In genomic region chr13:75368249-75368800, GRCm38 (mm10) we compare ENCODE assay signal across 22 mouse cellular contexts.
DNase-seq lines count a peak whose midpoint lies in the region; ATAC-seq and TF ChIP-seq lines count a peak whose summit lies in the region.
"Had no signal": no experiment of that assay in that cellular context is flagged by ENCODE, and none has a peak within 500 bp of the region (broad histone marks: within the 10 kb centered on the region; RNA-seq: fewer than 3 reads in every experiment).

No protein-coding gene starts in this region.

- TF ChIP-seq RAD21 in CH12.LX (IDR thresholded peaks at IDR 0.05; ENCODE audit: low read depth, low read length) (no peak), MEL (IDR thresholded peaks at IDR 0.05; ENCODE audit: low read depth, low read length) (no peak)

- TF ChIP-seq EP300 in CH12.LX (IDR thresholded peaks at IDR 0.05; ENCODE audit: low read length) (no peak), MEL (IDR thresholded peaks at IDR 0.05; ENCODE audit: low read depth in 1 of 2, low read length in 2 of 2) (no peak)

- no peaks in the 10 kb centered on the region for H3K4me1 ChIP-seq in CH12.LX (ENCODE audit: control insufficient read depth in 1 of 2, insufficient read depth in 2 of 2)
- H3K4me1 ChIP-seq in ES-E14 (ENCODE audit: control insufficient read depth in 2 of 2, insufficient read depth in 2 of 2, low read length in 2 of 2, poor library complexity in 1 of 2): peaks cover 0 to 3% of the 10 kb centered on the region in 2 experiments; a peak in 2 of 4 replicates
- H3K4me1 ChIP-seq in MEL (ENCODE audit: control insufficient read depth in 1 of 2, insufficient read depth in 2 of 2, low read length in 2 of 2): peaks cover 0 to 19% of the 10 kb centered on the region in 2 experiments; a peak in 3 of 4 replicates
- no peaks in the 10 kb centered on the region for H3K4me1 ChIP-seq in forebrain, embryonic 10.5 days
- H3K4me1 ChIP-seq in intestine, postnatal 0 days (replicated peaks; ENCODE audit: control insufficient read depth, insufficient read depth, low read length): no peaks in the 10 kb centered on the region
- H3K4me1 ChIP-seq: embryonic facial prominence, embryonic 10.5 days; embryonic facial prominence, embryonic 12.5 days; forebrain, embryonic 12.5 days had no signal

- no peak for ATAC-seq in intestine, postnatal 0 days
- ATAC-seq: CD4-positive, CD25-positive, alpha-beta regulatory T cell, adult 4 months; forebrain, embryonic 14.5 days; forebrain, embryonic 16.5 days had no signal

- DNase-seq in CH12.LX (ENCODE audit: extremely low read depth) (no peak), ES-E14 (ENCODE audit: low read depth, low spot score) (peak; percentile 21), MEL (ENCODE audit: low read depth, low spot score) (no peak), ZHBTc4 (ENCODE audit: low read depth, low spot score) (peak; percentile 71)
- no peak for DNase-seq in adrenal gland, postnatal 14 days
- DNase-seq in forebrain, embryonic 10.5 days (ENCODE audit: extremely low spot score, low spot score): no peak
- DNase-seq: adrenal gland, adult 2 months; adrenal gland, postnatal 10 days; adrenal gland, postnatal 36 days; B cell, adult 2 months; cerebellum, adult 11-12 months; cerebellum, adult 2 months; cerebellum, adult 9-10 months; cerebellum, postnatal 10 days; cerebellum, postnatal 25 days had no signal

- TF ChIP-seq CTCF in CH12.LX (conservative IDR thresholded peaks at IDR 0.05 in 1 of 2, IDR thresholded peaks at IDR 0.05 in 1 of 2; ENCODE audit: low read depth in 2 of 2, low read length in 2 of 2) (no peak), MEL (IDR thresholded peaks at IDR 0.05 in 2 of 3, conservative IDR thresholded peaks at IDR 0.05 in 1 of 3; ENCODE audit: control insufficient read depth in 1 of 3, insufficient read depth in 1 of 3, low read depth in 2 of 3, low read length in 3 of 3, poor library complexity in 1 of 3, severe bottlenecking in 1 of 3) (no peak)
- no peak for TF ChIP-seq CTCF in intestine, postnatal 0 days (IDR thresholded peaks at IDR 0.05; ENCODE audit: low read depth)

- H3K9me3 ChIP-seq in CH12.LX (replicated peaks; ENCODE audit: low read length): no peaks in the 10 kb centered on the region
- H3K9me3 ChIP-seq in ES-E14 (ENCODE audit: control insufficient read depth, insufficient read depth, low read depth, low read length): no peaks in the 10 kb centered on the region
- H3K9me3 ChIP-seq in MEL (replicated peaks; ENCODE audit: insufficient read depth, low read length): no peaks in the 10 kb centered on the region
- no peaks in the 10 kb centered on the region for H3K9me3 ChIP-seq in forebrain, embryonic 10.5 days
- H3K9me3 ChIP-seq in intestine, postnatal 0 days (ENCODE audit: control insufficient read depth): no peaks in the 10 kb centered on the region
- H3K9me3 ChIP-seq: embryonic facial prominence, embryonic 10.5 days; embryonic facial prominence, embryonic 12.5 days; forebrain, embryonic 12.5 days had no signal

- H3K4me3 ChIP-seq in CH12.LX (replicated peaks in 1 of 3; ENCODE audit: low read depth in 2 of 3, low read length in 2 of 3, poor library complexity in 1 of 3) (no peak overlapping the region), ES-E14 (ENCODE audit: insufficient read depth in 1 of 2, low read depth in 1 of 2, low read length in 2 of 2, poor library complexity in 1 of 2, severe bottlenecking in 1 of 2) (no peak overlapping the region), MEL (ENCODE audit: control insufficient read depth in 1 of 2, insufficient read depth in 1 of 2, low read depth in 2 of 2, low read length in 2 of 2) (no peak overlapping the region)
- no peak overlapping the region for H3K4me3 ChIP-seq in forebrain, embryonic 10.5 days
- no peak overlapping the region for H3K4me3 ChIP-seq in intestine, postnatal 0 days (ENCODE audit: low read depth, low read length)
- H3K4me3 ChIP-seq: embryonic facial prominence, embryonic 10.5 days; embryonic facial prominence, embryonic 12.5 days; forebrain, embryonic 12.5 days had no signal

- H3K27me3 ChIP-seq in CH12.LX (replicated peaks) (no peaks in the 10 kb centered on the region), MEL (ENCODE audit: control insufficient read depth in 1 of 2, insufficient read depth in 2 of 2, low read length in 2 of 2) (no peaks in the 10 kb centered on the region)
- H3K27me3 ChIP-seq in forebrain, embryonic 10.5 days (ENCODE audit: poor library complexity, severe bottlenecking): no peaks in the 10 kb centered on the region
- H3K27me3 ChIP-seq in intestine, postnatal 0 days (replicated peaks; ENCODE audit: control insufficient read depth, insufficient read depth, low read length): no peaks in the 10 kb centered on the region
- H3K27me3 ChIP-seq: embryonic facial prominence, embryonic 12.5 days; forebrain, embryonic 12.5 days had no signal

- H3K4me2 ChIP-seq in CH12.LX (ENCODE audit: insufficient read depth, low read depth, poor library complexity, severe bottlenecking): no peak overlapping the region
- no peak overlapping the region for H3K4me2 ChIP-seq in intestine, postnatal 0 days (replicated peaks; ENCODE audit: low read depth)
- H3K4me2 ChIP-seq: embryonic facial prominence, embryonic 12.5 days; forebrain, embryonic 12.5 days had no signal

- no peak for TF ChIP-seq POLR2A in CH12.LX (IDR thresholded peaks at IDR 0.05; ENCODE audit: low read depth, low read length)
- TF ChIP-seq POLR2A in MEL (IDR thresholded peaks at IDR 0.05; ENCODE audit: control insufficient read depth in 1 of 2, insufficient read depth in 1 of 2, low read depth in 1 of 2, low read length in 2 of 2, poor library complexity in 1 of 2): no peak

- in situ Hi-C loops in CH12.LX (cut with MboI; ENCODE audit: low pct_ligation_motif_present, low pct_unique_long_range_greater_than_20kb, low sequenced_read_pairs) (no loop called here), ES-E14 (cut with MboI; ENCODE audit: low sequenced_read_pairs in 2 of 2, unreplicated experiment in 2 of 2) (no loop called here)

- H3K27ac ChIP-seq in CH12.LX (ENCODE audit: insufficient read depth, low read depth): no peak overlapping the region
- no peak overlapping the region for H3K27ac ChIP-seq in ES-E14 (ENCODE audit: insufficient read depth, low read depth, low read length, poor library complexity, severe bottlenecking)
- peak overlapping the region; percentile 85; the same call in 1 of the 2 replicates for H3K27ac ChIP-seq in MEL (ENCODE audit: control insufficient read depth, low read depth, low read length)
- no peak overlapping the region for H3K27ac ChIP-seq in forebrain, embryonic 10.5 days
- no peak overlapping the region for H3K27ac ChIP-seq in intestine, postnatal 0 days (ENCODE audit: low read depth, low read length)
- H3K27ac ChIP-seq: embryonic facial prominence, embryonic 10.5 days; embryonic facial prominence, embryonic 12.5 days; forebrain, embryonic 12.5 days had no signal

- H3K9ac ChIP-seq in CH12.LX (ENCODE audit: insufficient read depth, low read depth): no peak overlapping the region
- H3K9ac ChIP-seq in ES-E14 (ENCODE audit: insufficient read depth, low read depth, low read length, poor library complexity, severe bottlenecking): no peak overlapping the region
- H3K9ac ChIP-seq in MEL (ENCODE audit: control insufficient read depth, low read depth, low read length, poor library complexity, severe bottlenecking): no peak overlapping the region
- no peak overlapping the region for H3K9ac ChIP-seq in intestine, postnatal 0 days (ENCODE audit: low read depth, low read length)
- H3K9ac ChIP-seq: embryonic facial prominence, embryonic 12.5 days; forebrain, embryonic 12.5 days had no signal

- 69% methylated on average over 7 of the region's 7 CpGs for WGBS in forebrain, embryonic 10.5 days
- 62% methylated on average over 7 of the region's 7 CpGs for WGBS in intestine, postnatal 0 days

- H3K79me2 ChIP-seq in CH12.LX (replicated peaks; ENCODE audit: control insufficient read depth, extremely low read depth, insufficient read depth, poor library complexity, severe bottlenecking) (no peaks in the 10 kb centered on the region), MEL (ENCODE audit: control insufficient read depth, insufficient read depth, low read length, poor library complexity) (no peaks in the 10 kb centered on the region)

- H3K36me3 ChIP-seq in CH12.LX (replicated peaks in 1 of 2; ENCODE audit: control insufficient read depth in 1 of 2, insufficient read depth in 1 of 2, low read length in 1 of 2): no peaks in the 10 kb centered on the region
- H3K36me3 ChIP-seq in ES-E14 (ENCODE audit: control insufficient read depth, insufficient read depth, low read length, poor library complexity, severe bottlenecking): no peaks in the 10 kb centered on the region; the same call in 1 of the 2 replicates
- H3K36me3 ChIP-seq in MEL (ENCODE audit: control insufficient read depth in 1 of 2, insufficient read depth in 2 of 2, low read length in 2 of 2): peaks cover 0 to 17% of the 10 kb centered on the region in 2 experiments; a peak in 2 of 4 replicates
- no peaks in the 10 kb centered on the region for H3K36me3 ChIP-seq in forebrain, embryonic 10.5 days (replicated peaks)
- no peaks in the 10 kb centered on the region for H3K36me3 ChIP-seq in intestine, postnatal 0 days (ENCODE audit: control insufficient read depth, insufficient read depth)
- H3K36me3 ChIP-seq: embryonic facial prominence, embryonic 10.5 days; embryonic facial prominence, embryonic 12.5 days; forebrain, embryonic 12.5 days had no signal

- dilution Hi-C loops in CH12.LX (cut with MboI; ENCODE audit: extremely low pct_ligation_motif_present, extremely low pct_unique_long_range_greater_than_20kb, low sequenced_read_pairs): no loop called here

TF ChIP-seq in CH12.LX, 34 proteins besides CTCF, POLR2A, EP300 and RAD21 (continues in another document):
- TF ChIP-seq ZNF384 (IDR thresholded peaks at IDR 0.05; ENCODE audit: low read depth, low read length) (peak; percentile 40), ETS1 (conservative IDR thresholded peaks at IDR 0.05; ENCODE audit: low read depth, low read length) (no peak), BHLHE40 (IDR thresholded peaks at IDR 0.05; ENCODE audit: low read depth, low read length) (no peak), CHD1 (IDR thresholded peaks at IDR 0.05; ENCODE audit: low read depth, low read length) (no peak)

TF ChIP-seq in ES-E14, 5 proteins besides CTCF, POLR2A, EP300 and RAD21:
- TF ChIP-seq ZNF384 (IDR thresholded peaks at IDR 0.05; ENCODE audit: low read depth, low read length) (peak; percentile 94), CHD2 (IDR thresholded peaks at IDR 0.05; ENCODE audit: low read depth, low read length) (0 out of 2 replicates have a peak, but pooled peaks have one; percentile 19), ZC3H11A (IDR thresholded peaks at IDR 0.05; ENCODE audit: borderline replicate concordance, low read depth, low read length) (no peak)
TF ChIP-seq in ES-E14: peak in this region for 2.

TF ChIP-seq in MEL, 35 proteins besides CTCF, POLR2A, EP300 and RAD21:
- TF ChIP-seq CHD2 (IDR thresholded peaks at IDR 0.05; ENCODE audit: low read length) (no peak), ZNF384 (IDR thresholded peaks at IDR 0.05; ENCODE audit: low read depth, low read length) (peak; percentile 73), POLR2AphosphoS2 (IDR thresholded peaks at IDR 0.05; ENCODE audit: low read length) (no peak)

Comparison
In these comparisons a context has a peak if more than half of its experiments do, and no peak if none do; other contexts are left out.
1. DNase-seq: peak in ES-E14 (single experiment) and ZHBTc4 (single experiment); none in CH12.LX (single experiment), MEL (single experiment), adrenal gland, postnatal 14 days (single experiment) and forebrain, embryonic 10.5 days (single experiment).
2. Of the 35 proteins assayed by ChIP-seq in both MEL and CH12.LX: peak only in MEL: none; only in CH12.LX: none; in both: ZNF384; in neither: 34.